Mouse (Mus musculus) thymus, postnatal 25 days (tissue): Measurements from ENCODE around the gene Speg.

Experiments
- DNase-seq: peaks from one replicate; pipeline ENCODE4 v3.0.0; 2022

The Speg gene

DNA sequence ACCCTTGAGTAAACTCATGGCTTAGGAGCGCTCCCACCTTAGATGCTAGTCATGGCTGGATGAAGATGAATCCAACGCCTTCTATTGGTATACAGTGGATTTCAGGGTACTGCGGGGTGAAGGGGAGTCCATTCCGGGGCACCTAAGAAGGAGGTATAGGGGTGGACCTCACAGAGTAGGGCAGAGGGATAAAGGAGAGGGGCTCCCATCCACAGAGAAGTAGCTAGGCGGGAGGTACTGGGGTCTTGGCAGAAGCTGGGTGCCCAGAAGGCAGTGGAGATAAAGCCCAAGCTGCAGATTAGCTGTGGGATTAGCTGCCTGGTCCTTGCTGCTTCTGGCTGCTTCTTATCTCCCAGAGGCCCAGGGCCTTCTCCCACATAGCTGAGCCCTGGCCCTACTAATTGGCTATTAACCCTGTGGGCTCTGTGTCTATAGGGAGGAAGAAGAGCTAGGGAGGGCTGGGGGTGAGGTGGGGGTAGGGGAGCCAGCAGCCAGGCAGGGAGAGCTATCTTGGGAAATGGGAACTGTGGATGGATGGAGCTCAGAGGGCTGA is 88.6 kb downstream of the Speg start:
- no peak for DNase-seq

DNA sequence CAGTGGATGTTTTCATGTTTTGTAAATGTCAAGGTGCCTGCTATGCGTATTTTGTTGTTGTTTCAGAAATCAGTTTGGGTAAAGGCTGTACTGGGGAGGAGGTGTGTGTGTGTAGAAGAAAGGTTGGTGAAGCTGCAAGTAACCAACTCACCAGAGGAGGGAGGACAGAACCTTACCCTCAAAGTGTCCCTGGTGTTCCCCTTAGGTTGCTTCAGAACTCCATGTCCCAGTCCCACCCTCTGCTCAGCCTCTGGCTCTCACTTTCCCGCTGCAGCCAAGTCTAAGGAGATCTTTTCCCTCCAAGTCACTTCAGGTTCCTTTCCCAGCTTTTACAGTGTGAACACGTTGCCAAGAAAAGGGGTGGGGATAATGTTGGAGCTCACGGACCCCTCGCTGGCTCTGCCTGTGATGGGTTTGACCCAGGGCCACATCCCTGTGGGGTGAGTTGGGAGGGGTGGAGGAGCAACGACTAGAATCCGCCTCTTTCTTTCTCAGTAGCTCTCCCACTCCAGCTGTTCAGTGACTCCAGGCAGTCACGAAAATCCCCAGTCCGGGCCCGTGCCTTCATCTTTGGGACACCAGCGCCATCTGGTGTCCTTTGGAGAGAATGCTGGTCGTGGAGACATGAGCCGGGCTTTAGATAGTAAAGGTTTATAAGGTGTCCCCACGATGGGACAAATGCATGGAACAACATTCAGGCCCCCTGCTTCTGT is 92.3 kb downstream of the Speg start:
- peak; percentile 64 for DNase-seq

DNA sequence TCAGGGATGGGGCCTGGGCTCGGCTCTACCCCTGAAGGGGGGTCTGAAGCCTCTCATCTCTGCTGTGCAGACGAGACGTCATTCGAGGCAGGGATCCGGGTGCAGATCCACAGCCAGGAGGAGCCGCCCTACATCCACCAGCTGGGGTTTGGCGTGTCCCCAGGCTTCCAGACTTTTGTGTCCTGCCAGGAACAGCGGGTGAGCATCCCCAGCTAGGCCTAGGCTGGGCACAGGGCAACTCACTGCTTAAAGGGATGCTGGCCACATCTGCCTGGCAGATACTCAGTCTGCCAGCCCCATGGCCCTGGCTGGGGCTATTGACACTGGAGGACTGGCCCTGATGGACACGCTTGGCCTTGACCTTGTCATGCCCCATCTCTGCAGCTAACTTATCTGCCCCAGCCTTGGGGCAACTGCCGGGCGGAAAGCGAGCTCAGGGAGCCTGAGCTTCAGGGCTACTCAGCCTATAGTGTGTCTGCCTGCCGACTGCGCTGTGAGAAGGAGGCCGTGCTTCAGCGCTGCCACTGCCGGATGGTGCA is 94.3 kb downstream of the Speg start:
- DNase-seq, result no peak

DNA sequence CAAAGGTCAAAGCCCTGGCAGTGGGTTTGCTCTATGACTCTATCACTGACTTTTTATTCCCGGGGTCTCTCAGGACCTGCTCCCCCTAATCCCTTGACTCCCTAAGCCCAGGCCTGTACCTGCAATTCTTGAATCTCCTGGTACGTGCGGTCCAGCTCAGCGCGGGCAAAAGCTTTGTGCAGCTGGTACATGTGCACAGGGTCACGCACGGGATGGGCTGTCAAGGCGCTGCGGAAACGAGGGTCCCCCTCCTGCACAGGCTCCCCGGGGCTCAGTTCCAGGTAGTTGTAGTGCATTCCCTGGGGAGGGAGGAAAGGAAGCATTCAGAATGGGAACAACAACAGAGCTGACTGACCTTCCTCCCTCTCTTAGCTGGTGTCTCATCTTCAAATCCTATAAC is 101.3 kb downstream of the Speg start:
- no peak for DNase-seq

- peak; percentile 81 for DNase-seq
These were observed 102.3 kb downstream of the Speg start for GRCm38 (mm10) chr1:75477264-75477965.

DNA sequence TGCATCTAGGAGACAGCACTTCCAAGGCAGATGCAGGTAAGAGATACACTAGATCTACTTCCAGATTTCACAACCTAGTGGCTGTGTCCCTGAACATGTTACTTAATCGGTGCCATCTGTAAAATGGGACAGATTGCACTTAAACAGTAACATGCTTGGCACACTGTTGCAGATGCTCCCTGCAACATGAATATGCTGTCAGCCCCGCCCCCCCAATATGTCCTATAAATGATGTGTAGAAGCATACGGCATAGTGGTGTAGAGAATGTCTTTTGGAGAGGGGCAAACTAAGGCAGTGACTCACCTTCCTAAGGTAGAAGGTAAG is 102.8 kb downstream of the Speg start:
- DNase-seq, result no peak

DNA sequence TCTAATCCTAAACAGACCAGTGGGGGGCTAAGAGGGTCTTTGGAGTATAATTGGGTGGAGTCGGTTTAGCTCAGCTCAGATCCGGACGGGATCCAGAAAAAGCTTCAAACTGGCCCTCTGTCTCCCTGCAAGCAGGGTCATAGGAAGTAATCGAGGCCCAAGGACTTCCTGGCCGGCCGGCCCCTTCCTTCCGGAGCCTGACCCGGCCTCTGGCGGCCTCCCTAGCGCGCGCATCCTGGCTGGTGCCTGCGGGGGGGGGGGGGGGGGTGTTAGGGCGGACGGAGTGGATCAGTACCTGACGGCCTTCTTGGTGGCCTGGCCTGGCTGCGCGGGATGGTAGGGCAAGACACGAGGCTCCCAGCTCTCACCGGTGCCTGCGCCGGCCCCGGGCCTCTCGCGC is 103.4 kb downstream of the Speg start:
- no peak for DNase-seq

DNA sequence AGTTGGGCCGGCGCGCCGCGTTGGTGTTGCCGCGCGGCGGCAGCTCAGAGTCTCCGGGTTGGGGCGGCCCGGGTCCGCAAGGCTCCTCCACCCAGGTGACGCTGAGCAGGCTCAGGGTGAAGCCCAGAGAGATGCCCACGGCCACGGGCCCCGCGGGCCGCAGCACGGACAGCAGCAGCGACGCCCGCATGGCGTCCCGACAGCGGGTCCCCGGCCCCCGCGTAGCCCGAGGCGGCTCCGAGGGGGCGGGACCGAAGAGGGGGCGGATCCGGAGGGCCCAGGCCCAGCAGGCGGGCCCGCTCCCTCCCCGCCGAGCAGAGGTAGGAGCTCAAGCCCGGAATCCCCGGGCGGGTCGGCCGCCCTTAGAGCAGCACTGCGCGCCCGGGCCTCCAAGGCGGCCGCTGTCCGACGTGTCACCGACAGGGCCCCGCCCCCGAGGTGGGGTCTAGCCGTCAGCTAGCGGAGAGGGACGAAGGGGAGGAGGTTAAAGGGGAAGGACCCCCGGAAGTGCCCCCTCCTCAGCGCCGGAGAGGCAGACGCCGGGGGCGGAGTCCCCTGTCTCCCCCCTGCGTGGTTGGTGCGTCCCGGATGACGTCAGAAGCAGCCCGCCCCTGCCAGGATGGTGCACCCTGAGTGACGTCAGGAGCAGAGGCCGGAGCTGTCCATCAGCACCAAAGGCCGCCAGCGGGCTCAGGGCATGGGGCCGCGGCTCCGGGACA is 104.0 kb downstream of the Speg start, which contains the start of the genes Chpf and Tmem198:
Gene Chpf (minus strand): TSS at position 392 of the 719 bp plus-strand sequence.
Gene Tmem198 (plus strand): TSS at position 617 of the 719 bp plus-strand sequence.
- DNase-seq, result peak; percentile 97

DNA sequence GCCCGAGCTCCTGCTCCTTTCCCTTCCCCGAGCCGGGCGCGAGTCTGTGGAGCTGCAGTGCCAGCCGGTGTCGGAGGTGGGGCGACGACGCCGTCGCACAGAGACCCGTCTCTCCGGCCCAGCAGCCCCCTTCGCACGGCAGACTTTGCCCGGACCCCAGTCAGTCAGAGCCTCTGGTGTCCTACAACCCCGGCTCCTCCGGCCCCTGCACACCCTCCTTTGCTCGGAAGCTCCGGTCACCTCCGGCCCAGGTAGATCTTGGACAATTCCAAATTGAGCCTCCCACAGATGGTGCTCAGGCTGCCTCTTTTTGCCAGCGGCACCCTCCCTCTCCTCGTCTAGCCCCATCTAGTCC is 104.5 kb downstream of the Speg start:
- DNase-seq, result no peak

DNA sequence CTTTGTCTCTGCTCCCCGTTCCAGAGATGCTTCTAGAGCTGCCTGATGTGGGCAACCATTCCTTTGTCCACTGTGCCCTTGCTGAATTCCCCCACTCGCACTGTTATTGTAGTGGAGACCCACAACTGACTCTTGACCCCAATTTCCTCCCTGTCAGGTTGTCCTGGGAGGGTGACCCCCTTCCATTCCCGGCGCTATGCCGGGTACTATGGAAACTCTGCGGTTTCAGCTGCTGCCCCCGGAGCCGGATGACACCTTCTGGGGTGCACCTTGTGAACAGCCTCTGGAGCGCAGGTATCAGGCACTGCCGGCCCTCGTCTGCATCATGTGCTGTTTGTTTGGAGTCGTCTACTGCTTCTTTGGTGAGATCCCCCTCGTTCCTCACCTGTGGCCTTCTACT is 104.9 kb downstream of the Speg start:
- no peak for DNase-seq

DNA sequence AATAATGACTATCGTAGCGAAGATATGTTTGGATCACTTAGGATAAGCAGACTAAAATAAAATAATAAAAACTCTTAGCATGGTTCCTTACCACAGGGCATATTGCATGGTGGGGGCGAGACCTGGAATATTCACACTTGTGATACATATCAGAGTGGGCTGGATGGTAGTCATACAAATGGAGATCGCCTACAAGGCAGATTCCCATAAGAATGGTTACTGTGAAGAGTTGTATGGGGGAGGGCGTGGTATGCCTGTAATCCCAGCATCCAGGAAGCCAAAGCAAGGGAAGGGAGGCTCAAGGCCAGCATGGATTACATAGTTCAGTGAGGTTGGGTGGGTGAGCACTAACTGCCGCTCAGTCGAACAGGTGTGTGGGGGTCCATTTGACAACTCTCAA is 105.6 kb downstream of the Speg start:
- no peak for DNase-seq
